Mouse (Mus musculus) bone marrow, adult 2 months (tissue): ENCODE data around the gene Itsn1.

Experiments used
- CTCF ChIP-seq: fragments of 200-500 bp; IDR thresholded peaks from 2 replicates; pipeline ENCODE4 v1.5.1; 2011; ENCODE audit warnings: low read length, control low read depth; ENCODE audit not compliant: control insufficient read depth, insufficient read depth
- POLR2A ChIP-seq: fragments of 200-500 bp; IDR thresholded peaks from 2 replicates; pipeline ENCODE4 v1.6.1; 2011; ENCODE audit warnings: low read depth, mild to moderate bottlenecking, control low read depth, low read length, borderline replicate concordance; ENCODE audit not compliant: control insufficient read depth

DNA sequence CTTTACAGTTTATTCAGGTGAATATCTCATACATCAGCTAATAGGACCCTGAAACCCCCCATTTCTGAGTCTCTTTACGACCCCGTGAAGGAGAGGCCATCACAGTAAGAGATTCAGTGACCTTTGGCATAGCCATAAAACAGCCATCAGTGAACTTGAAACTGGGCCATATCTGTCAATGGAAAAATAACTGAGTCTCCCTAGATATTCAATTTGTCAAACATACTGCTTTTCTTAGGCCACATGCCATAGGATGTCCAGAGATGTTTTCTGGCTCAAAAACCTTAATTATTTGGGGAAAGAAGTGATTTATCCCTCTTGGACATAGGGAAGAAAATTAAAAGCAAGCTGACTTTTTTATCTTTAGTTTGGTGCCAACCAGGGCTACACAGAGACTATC lies 104.5 kb downstream of the Itsn1 start:
- TF ChIP-seq POLR2A (no peak), CTCF (no peak)
